Mouse (Mus musculus) gastrocnemius, postnatal 36 days (tissue): ENCODE data around the gene BC024978. TPM values are rescaled to one million over a fixed set of nuclear protein-coding genes. Genes with fewer than 3 reads are reported as not detected.

ENCODE experiments used
- DNase-seq, 2 experiments: peaks; one replicate each; pipeline ENCODE4 v3.0.0; 2022
- intact Hi-C: fragments of 180-260 bp; cut with DNase I; formaldehyde crosslinking; loops from one replicate; pipeline ENCODE4 v1.15.1; 2025
- long read RNA-seq, 2 experiments: library from polyadenylated mRNA; stranded (forward); transcript quantifications; one replicate each; pipeline ENCODE4 v2.0.0; 2021
- total RNA-seq, 2 experiments: library from RNA; stranded (reverse); gene quantifications; 2 replicates each; pipeline ENCODE4 v1.2.3; 2021

The BC024978 gene
- total RNA-seq = 10 to 100 TPM; 11.6 to 18.1 TPM
- long read RNA-seq, experiment 1, partial matches to known transcripts = 0 of 1 reads
- long read RNA-seq, experiment 1, other reads (novel, unspliced or antisense) = 1 of 1 reads
- long read RNA-seq, experiment 2, partial matches to known transcripts = 0 of 3 reads
- long read RNA-seq, experiment 2, other reads (novel, unspliced or antisense) = 2 of 3 reads

DNA sequence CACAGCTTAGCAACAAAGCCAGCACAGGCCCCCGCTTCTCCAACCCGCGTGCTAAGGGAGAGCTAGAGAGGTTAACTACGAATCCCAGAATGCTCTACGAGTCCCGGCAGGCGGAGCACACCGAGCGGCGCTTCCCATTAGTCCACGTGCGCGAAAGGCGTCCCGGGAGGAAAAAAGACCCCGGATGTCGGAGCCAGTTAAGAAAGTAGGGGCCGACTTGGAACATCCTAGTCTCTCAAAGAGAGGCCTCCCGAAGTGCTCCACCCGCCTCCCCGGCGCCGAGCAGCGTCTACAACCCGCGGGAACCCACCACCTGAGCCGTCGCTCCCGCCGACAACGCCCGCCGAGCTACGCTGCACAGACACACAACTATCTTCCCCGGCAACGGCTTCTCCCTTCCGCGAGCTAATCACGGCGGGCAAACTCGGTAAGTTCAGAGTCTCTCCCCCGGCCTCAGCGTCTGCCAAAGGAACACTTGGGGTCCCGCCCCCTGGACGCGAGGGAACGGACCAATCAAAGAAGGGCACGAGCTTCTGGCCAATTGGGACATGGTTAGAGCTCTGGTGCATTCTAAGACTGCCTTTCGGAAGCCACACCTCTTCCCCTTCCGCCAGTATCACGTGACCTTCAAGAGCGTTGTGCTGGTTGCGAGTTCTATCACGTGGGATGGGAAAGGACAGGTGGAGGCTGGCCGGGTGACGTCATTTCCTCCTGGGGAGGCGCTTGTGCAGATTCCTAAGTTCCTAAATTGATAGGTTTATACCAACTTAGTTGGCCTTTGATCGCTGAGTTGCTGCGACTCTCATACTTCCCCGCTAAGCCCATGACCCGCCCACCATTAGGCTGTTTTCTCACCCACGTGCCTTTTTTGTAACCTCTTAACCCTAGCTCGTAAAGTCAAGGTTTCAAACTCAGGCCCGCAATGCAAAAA lies at the start of gene BC024978, which contains the start of gene Snrpa:
BC024978 (plus strand) TSS at position 101 of the 931 bp plus-strand sequence.
Snrpa (minus strand) TSS at position 591 of the 931 bp plus-strand sequence.
- intact Hi-C loops = no loop called here
- DNase-seq = peak; percentile 88 to 94

DNA sequence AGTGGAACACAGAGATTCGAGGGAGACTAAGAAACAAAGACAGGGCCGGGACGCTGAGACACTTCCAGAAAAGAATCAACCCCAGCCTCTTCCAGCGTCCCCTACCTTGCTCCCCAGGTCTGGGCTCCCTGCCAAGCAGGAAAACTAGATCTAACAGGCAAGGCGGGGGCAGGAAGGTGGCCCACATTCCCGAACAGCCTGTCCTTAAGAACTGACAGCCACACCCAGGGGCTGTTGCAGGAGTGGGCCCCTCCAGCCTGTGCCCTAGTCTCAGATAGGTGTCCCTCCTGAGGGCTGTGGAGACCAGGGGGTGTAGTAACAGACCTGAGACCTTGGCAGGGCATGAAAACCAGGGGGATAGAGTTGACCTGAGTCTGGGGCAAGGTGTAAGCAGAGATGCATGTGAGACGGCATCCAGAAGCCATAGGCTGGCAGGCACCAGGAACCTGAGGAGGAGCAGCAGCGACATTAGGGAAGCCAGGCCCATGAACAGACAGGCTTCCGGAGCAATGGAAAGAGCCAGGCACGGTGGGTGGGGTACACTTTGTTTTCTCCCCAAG lies 42.3 kb upstream of the BC024978 start, which contains the start of gene Cyp2t4:
Cyp2t4 (plus strand) TSS at position 510 of the 560 bp plus-strand sequence.
- DNase-seq = peak in 1 of 2 experiments; percentile 54
- intact Hi-C loops = no loop called here

DNA sequence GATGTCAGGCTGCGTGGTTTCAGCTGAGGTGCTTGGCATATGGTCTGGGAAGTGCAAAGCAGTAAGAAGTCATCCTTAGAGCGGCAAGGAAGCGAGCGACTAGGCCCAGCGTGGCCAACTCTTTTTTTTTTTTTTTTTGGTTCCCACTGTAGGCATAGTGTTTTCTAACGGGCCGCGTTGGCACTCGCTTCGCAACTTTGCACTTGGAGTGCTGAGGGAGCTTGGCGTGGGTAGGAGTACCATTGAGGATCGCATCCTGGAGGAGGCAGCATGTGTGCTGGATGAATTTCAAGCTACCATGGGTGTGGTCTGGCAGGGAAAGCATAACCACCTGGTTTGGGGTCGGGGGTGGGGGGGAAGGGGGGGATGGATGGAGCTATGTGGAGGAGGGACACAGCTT lies 39.6 kb upstream of the BC024978 start:
- DNase-seq = no peak
- intact Hi-C loops = loop anchor here (5.0 kb wide), 1 partner anchor 1939 kb away; no protein-coding TSS in a partner anchor

DNA sequence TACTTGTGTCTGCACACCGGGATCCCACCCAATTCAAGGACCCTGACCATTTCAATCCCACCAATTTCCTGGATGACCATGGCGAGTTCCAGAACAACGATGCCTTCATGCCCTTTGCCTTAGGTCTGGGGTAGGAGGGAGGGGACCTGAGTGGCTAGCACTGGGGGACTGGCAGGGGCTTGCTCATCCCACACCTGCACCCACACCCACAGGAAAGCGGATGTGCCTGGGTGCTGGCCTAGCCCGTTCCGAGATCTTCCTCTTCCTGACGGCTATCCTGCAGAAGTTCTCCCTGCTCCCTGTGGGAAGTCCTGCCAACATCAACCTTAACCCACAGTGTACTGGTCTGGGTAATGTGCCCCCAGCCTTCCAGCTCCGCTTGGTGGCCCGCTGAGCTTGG lies 37.4 kb upstream of the BC024978 start:
- no peak for DNase-seq
- intact Hi-C loops = loop anchor here (5.0 kb wide), 1 partner anchor 1941 kb away; no protein-coding TSS in a partner anchor

DNA sequence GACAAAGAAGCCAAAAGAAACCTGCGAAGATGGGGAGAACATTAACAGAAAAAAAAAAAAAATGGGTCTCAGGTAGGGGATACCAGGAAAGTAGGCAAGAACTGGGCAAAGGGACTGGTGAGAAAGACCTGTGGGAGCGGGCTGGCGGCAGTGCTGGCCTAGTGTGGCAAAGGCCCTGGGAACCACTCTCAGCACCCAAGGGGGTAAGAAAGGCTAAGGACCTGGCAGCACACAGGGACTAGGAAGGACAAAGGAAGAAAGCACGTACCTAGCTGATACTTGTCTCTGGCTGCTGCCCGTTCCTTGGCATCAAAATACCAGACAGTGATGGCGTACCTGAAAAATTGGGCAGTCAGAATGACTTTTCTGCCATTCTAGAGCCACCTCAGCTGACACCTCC lies 36.3 kb upstream of the BC024978 start:
- intact Hi-C loops = loop anchor here (5.0 kb wide), 1 partner anchor 1942 kb away; no protein-coding TSS in a partner anchor
- no peak for DNase-seq

DNA sequence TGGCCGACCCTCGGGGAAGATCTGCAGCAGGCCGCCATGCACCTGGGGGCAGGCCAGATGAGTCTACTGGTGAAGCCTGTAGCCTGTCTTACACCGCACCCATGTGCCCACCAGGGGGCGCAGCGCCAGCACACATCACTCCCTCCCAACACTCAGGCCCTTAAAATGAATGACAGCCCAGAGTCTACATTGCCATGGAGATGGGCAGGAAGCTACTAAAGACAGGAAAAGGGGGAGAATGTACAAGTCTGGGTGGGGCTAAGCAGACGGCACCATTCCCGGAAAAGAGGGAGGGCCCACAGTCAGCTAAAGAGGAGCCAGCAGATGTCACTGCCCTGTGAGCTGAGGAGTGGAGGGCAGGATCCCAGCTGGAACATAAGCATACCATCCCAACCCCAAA lies 35.7 kb upstream of the BC024978 start:
- peak; percentile 82 to 85 for DNase-seq
- intact Hi-C loops = loop anchor here (5.0 kb wide), 2 partner anchors 67 to 1943 kb away; partner anchors contain the start of gene Itpkc

DNA sequence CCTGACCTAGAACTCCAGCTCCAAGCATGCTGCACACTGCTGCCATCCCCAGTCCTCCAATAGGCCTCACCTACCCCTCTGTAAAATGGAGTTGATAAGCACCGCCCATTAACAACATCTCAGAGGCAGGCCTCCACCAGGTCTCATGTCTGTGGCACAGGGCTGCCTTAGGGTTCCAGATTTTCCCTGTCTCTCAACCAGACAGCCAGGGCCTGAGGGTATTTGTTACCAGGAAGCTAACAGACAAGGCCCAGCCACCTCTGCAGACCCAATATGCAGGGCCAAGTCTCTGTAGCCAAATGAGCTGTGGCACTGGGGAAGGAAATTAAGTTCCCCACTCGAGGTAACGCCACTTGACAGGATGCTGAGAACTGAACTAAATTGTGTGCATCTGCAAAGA lies 34.7 kb upstream of the BC024978 start:
- intact Hi-C loops = loop anchor here (5.0 kb wide), 1 partner anchor 66 kb away; the partner anchor contains the start of gene Itpkc
- no peak for DNase-seq

DNA sequence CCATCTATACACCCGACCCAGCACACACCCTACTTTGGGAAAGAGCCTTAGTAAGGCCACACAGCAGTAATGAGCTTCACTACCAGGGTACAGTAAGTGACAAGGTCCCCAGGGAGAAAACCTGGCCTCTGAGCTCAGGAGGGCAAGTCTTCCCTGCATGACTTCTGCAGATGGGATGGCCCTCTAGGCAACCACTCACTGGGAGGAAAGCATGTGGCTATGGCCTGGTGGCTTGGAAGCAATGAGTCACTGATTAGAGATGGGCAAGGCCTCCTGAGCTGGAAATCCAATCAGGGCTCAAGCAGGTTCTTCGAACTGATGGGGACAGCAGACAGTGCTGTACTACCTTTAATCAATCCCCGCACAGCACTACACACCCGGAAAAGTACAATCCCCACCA lies 33.8 kb upstream of the BC024978 start:
- intact Hi-C loops = loop anchor here (5.0 kb wide), 1 partner anchor 66 kb away; the partner anchor contains the start of gene Itpkc
- DNase-seq = no peak

DNA sequence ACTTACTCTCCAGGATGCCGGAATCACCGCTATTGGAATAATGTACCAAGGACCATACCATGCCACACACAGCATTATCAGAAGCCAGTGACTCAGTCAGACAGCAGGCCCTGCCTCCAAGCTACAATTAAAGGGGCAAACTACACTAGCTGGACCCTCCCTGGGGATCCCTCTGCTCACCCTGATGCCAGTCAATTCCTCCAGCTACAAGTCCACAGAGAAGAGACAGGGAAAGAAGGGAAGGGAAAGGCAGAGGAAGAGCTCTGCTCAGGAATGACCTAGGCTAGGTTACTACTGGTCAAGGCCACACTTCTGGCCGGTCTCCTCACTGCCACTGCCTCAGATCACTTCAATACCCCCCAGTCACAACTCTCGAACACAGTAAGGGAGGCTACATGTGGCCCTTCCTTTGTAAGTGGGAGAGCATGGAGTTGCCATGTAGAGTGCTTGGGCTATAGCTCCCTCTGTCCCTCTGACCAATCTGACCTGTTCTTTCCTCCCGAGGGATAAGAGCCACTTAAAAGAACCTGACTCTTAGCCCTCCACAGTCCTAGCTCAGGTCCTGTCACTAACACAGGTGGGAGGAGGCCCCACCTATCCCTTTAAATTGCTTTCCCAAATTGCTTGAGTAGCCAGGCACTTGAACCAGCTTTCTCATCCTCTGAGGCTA lies 32.7 kb upstream of the BC024978 start:
- no peak for DNase-seq
- intact Hi-C loops = loop anchor here (5.0 kb wide), 1 partner anchor 64 kb away; the partner anchor contains the start of gene Itpkc

DNA sequence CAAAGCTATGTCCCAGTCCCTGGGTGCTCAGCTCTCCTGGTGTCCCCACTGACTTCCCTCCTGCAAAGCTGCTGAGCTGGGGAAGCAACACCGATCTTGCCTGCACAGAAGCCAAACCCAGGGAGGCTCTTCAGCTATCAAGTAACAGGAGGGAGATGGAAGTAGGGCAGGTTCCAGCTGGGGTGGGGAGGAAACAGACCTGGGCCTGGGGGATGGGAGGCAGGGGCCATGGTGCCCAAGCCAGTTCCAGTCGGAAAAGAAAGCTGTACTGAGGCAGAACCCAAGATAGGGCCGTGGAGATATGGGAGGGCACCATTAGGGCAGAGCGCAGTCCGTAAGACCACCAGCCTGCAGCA lies 32.2 kb upstream of the BC024978 start:
- peak in 1 of 2 experiments; percentile 37 for DNase-seq
- intact Hi-C loops = loop anchor here (5.0 kb wide), 1 partner anchor 64 kb away; the partner anchor contains the start of gene Itpkc

DNA sequence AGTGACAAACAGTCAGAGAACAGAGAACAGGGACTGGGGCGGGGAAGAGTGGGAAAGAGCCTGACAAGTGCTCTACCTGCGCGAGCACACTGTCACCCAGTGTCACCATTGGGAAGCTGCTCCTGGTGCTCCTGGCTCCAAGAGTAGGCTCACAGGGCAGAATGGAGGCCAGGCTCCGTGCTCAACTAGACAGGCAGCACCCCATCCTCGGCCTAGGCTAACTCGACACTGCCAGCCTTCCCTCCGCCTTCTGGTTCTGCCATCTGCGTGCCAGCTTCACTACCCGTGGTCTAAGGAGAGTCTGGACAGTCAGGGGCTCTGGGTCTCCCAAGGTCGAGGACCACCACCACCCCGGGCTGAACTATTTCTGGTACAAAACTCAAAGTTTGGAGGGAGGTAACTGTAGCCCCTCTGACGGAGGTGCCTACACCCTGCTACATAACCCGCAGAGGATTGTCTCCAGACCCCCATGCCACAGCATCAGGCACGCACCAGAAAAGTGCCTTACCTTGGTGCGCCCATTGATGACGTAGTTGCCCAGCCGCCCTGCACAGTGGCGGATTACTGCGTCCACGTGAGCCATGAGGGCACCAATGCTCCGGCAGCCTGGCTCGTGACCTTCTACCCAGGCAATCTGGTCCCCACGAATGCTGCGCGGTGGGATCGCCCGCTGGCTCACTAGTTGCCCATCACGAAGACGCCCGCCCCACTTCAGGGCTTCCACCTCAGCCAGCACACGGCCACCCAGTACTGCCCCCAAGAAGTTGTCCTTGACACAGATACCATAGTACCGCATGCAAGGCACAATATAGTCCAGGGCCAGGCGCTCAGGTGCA lies 31.3 kb upstream of the BC024978 start:
- intact Hi-C loops = loop anchor here (5.0 kb wide), 1 partner anchor 63 kb away; the partner anchor contains the start of gene Itpkc
- DNase-seq = no peak

DNA sequence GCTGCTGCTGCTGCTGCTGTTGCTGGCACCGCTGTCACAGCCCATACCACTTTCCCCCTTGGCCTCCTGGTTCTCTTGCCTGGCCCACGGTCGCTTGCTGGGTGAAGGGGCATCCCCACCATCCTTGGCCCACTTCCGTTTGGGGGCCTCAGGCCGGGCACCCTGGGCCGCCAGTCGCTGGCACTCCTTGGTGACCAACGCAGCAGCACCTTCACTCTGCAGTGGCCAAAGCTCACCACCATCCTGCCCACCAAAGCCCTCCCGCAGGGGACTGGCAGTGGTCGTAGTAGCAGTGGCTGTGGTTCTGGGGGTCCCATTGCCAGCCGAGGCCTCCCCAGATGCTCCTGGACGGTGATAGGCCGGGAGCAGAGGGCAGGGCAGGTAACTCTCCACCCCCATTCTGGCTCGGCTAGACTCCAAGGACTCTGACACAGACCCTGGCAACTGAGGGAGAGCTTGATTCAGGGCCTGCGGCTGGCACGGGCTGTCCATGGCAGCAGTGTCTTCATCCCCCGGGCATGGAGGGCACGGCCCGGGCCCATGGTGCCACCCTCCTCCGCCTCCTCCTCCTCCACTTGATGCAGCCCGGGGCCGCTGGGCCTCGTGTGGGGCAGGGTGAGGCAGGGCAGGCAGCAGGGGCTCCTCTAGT lies 30.4 kb upstream of the BC024978 start:
- peak; percentile 50 to 52 for DNase-seq
- intact Hi-C loops = no loop called here

DNA sequence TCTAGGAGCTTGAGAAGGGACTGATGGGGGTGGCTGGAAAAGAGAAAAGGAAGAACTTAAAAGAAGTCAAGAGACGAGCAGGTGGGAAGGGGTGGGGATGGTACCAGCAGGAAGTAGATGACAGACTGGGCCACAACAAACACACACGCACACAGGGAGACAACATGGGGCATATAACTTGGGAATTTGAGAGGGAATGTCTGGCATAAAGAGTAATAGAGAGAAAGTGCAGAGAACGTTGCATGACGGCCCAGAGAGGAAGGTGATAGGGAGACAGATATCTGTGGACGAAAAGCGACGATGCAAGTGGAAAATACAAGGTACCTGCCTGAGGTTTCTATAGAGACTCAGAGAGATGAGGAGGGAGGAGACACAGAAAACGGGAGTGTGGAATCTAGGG lies 29.9 kb upstream of the BC024978 start:
- DNase-seq = no peak
- intact Hi-C loops = no loop called here

DNA sequence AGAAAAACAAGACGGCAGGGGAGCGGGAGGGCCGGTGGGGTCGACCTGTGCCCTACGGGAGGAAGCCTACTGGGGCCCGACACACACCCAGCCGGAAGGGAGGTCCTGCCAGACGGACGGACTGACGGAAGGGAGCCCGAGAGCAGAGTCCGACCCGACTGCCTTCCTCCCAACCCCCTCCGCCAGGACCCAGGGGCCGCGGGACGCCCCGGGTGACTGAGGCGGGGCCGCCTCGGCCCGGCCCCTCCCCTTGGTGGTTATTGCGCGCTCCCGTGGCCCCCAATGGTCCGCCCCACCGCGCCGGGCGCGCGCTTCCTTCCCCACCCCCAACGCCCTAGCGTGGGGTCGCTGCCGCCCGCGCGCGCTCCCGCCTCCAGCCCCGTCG lies 29.4 kb upstream of the BC024978 start:
- DNase-seq = peak; percentile 86 to 89
- intact Hi-C loops = no loop called here

DNA sequence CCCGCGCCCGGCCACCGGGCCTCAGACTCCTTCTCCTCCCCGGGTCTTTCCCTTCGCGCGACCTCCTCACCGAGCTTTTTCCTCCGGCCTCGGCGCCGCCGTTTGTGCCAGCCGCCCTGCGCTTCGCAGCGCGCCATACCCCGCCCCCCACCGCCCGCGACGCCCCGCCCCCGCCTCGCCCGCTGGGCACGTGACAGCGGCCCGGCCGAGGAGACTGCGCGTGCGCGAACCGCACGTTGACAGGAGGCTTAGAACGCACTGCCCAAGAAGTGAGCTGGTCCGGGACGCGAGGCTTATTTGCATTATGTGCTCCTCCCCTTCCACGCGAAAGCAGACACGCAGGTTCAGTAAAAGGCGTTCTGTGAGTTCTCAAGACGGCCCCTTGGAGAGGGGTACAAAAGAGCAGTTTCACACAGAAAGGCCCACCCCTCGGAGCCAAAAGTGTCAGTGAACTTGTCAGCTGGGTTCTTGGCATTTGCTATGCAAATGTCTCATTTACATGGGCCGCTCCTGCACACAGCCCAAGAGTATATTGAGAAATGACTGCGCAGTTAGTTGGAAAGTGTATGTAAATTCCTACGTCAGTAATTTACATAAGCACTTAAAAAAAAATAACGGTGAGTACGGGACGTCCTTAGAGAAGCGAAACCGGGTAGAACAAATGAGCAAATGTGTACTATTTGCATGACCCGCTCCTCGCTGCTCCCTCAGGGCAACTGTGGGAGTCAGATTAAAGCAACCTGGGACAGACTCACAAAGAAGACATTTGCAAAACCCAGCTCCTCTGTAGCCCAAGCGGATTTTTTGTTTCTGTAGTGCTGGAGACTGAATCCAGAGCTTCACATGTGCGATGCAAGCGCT lies 28.7 kb upstream of the BC024978 start, which contains the start of gene Egln2:
Egln2 (minus strand) TSS at position 189 of the 861 bp plus-strand sequence.
- intact Hi-C loops = no loop called here
- peak; percentile 93 to 94 for DNase-seq

DNA sequence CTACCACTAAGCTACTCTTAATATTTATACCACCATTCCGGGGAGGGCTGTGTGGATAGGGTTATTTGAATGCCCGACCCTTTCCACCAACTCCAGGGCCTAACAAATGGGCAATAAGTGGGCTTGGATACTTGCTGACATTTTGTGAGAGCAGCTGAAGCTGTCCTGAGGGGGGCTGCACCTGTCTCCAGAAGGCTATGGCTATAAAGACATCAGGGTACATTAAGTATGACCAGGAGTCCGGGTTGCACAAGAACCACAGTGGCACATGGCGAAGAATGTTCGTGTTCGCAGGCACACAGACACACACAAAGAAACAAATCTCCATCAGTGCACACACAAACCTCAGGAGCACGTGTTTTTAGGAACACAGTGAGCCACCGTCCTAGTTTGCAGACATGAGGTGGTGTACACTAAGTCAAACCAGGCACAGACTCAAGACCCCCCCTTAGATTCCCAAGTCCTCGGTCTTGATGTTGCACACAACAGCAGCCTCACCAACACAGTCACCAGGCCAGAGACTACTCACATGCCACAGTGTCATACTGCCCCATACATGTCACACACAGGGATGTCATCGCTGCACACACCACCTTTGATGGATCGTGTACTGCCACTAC lies 28.0 kb upstream of the BC024978 start:
- DNase-seq = no peak
- intact Hi-C loops = no loop called here

DNA sequence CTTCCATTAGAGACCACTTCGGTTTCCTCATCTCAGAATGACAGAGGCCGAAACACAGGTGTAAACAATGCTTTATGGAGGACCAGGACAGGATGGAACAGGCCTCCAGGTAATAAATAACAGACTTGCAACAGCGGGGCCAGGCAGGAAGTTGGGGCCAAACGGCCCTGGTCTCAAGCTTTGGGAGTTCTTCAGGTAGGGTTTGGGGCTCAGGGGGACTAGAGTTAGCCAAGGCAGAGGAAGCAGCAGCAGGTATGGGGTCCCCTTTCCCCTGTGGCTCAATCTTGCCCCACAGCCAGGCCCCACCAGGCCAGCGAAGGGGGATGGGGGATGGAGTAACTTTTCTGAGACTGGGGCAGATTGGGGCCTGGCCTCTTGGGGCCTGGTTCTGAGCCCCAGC lies 27.2 kb upstream of the BC024978 start:
- DNase-seq = no peak
- intact Hi-C loops = no loop called here
